Mouse (Mus musculus): ENCODE data around the gene B3gnt8.

- no peak for TF ChIP-seq ZNF384 (IDR thresholded peaks at IDR 0.05; ENCODE audit: low read depth, low read length)
- no peak for TF ChIP-seq HCFC1 (IDR thresholded peaks at IDR 0.05; ENCODE audit: borderline replicate concordance, insufficient read depth, low read length)
Measured at GRCm38 (mm10) chr7:25644136-25644535, 17.7 kb downstream of the B3gnt8 start.

Measured in ES-E14 (cell line).